Mouse (Mus musculus): ENCODE measurements around the gene Mindy2.

DNA sequence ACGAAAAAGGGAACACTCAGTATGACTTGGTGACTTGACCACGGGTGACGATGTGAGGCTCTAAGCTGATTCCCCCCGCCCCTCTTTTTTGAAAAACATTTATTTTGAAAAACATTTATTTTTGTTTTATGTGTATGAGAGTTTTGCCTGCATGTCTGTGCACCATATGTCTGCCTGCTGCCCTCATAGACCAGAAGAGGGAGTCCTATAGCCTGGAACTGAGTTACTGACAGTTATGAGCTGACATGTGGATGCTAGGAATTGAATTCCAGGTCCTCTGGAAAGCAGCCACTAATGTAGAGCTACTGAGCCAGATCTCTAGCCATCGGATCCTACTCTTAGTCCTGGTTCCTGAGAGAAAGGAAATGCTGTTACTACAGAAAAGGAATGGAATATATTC, 19.0 kb upstream of the Mindy2 start:
- no peak for TF ChIP-seq CTCF (IDR thresholded peaks at IDR 0.05)
- TF ChIP-seq EP300 (IDR thresholded peaks at IDR 0.05; ENCODE audit: insufficient read depth, low read depth, low read length), result no peak
